Mouse (Mus musculus) erythroblast, embryonic 14.5 days (primary cell): ENCODE data around the gene Rad17.

Experiments used
- GATA1 ChIP-seq: IDR thresholded peaks from 2 replicates; pipeline ENCODE4 v1.6.1; 2012; ENCODE audit warnings: low read length, inconsistent platforms, mixed read lengths
- TAL1 ChIP-seq: IDR thresholded peaks from 3 replicates; pipeline ENCODE4 v1.6.1; 2012; ENCODE audit warnings: low read length, inconsistent platforms, mixed read lengths

- TF ChIP-seq TAL1 = no peak
- no peak for TF ChIP-seq GATA1
Observed at GRCm38 (mm10) chr13:100594838-100595551, 55.9 kb downstream of the Rad17 start.
